Mouse (Mus musculus): Measurements from ENCODE around the gene Rpl6. TPM values are rescaled to one million over a fixed set of nuclear protein-coding genes. Genes with fewer than 3 reads are reported as not detected.
"Not testable (repeated sequence)": the region's sequence is repeated elsewhere in the genome, so short reads cannot be mapped to it uniquely, and the experiment has no call there.

Gene Rpl6
- polyA plus RNA-seq, 1 experiment from 2014 or later: 368 TPM

GRCm38 (mm10) chr5:121225854-121226253 is 21.6 kb downstream of the Rpl6 start:
- Histone ChIP-seq H3K4me3 (no peak overlapping the region), H3K27ac (replicated peaks) (0 out of 2 replicates have a peak overlapping the region, but pooled peaks have one; percentile 2), H3K9me3 (no peaks in the 10 kb centered on the region), H3K36me3 (0 out of 2 replicates have a peak, but pooled peaks cover 4% of the 10 kb centered on the region), H3K4me1 (peaks cover 47% of the 10 kb centered on the region), H3K9ac (no peak overlapping the region), H3K4me2 (0 out of 2 replicates have a peak overlapping the region, but pooled peaks have one; percentile 22), H3K27me3 (replicated peaks) (no peaks in the 10 kb centered on the region)
- ATAC-seq (ENCODE audit: extremely low read depth, insufficient number of reproducible peaks, low FRiP score, low TSS enrichment): no peak
- 60% methylated on average over 2 of the region's 2 CpGs for WGBS

GRCm38 (mm10) chr5:121226406-121226805 is 22.1 kb downstream of the Rpl6 start:
- ATAC-seq (ENCODE audit: extremely low read depth, insufficient number of reproducible peaks, low FRiP score, low TSS enrichment): no peak
- Histone ChIP-seq H3K27me3 (replicated peaks) (no peaks in the 10 kb centered on the region), H3K9me3 (no peaks in the 10 kb centered on the region), H3K9ac (no peak overlapping the region), H3K4me3 (no peak overlapping the region), H3K27ac (replicated peaks) (no peak overlapping the region), H3K36me3 (0 out of 2 replicates have a peak, but pooled peaks cover 4% of the 10 kb centered on the region), H3K4me1 (peaks cover 46% of the 10 kb centered on the region), H3K4me2 (0 out of 2 replicates have a peak overlapping the region, but pooled peaks have one; percentile 22)
- WGBS: 36% methylated on average over 3 of the region's 3 CpGs

GRCm38 (mm10) chr5:121226845-121227244 is 22.6 kb downstream of the Rpl6 start:
- Histone ChIP-seq H3K9me3 (no peaks in the 10 kb centered on the region), H3K4me2 (no peak overlapping the region), H3K4me1 (peaks cover 42% of the 10 kb centered on the region), H3K27me3 (replicated peaks) (no peaks in the 10 kb centered on the region), H3K27ac (replicated peaks) (no peak overlapping the region), H3K9ac (no peak overlapping the region), H3K36me3 (0 out of 2 replicates have a peak, but pooled peaks cover 4% of the 10 kb centered on the region), H3K4me3 (no peak overlapping the region)
- WGBS: 83% methylated on average over 4 of the region's 4 CpGs
- no peak for ATAC-seq (ENCODE audit: extremely low read depth, insufficient number of reproducible peaks, low FRiP score, low TSS enrichment)

DNA sequence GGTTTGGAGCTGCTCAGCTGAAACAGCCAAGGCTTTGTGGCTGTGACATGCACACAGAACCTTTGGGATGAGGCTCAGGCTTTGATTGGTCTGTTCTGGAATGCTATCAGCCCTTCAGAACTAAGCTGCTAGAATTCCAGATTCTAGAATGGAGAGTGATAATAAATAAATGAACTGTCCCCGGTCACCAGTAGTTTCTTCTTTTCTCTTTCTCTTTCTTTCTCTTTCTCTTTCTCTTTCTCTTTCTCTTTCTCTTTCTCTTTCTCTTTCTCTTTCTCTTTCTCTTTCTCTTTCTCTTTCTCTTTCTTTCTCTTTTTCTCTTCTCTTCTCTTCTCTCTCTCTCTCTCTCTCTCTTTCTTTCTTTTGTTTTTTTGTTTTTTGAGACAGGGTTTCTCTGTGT is 23.0 kb downstream of the Rpl6 start:
- not testable (repeated sequence) for ATAC-seq (ENCODE audit: extremely low read depth, insufficient number of reproducible peaks, low FRiP score, low TSS enrichment); H3K27me3 ChIP-seq (replicated peaks); H3K4me3 ChIP-seq; H3K4me2 ChIP-seq; H3K27ac ChIP-seq (replicated peaks); H3K9me3 ChIP-seq; H3K9ac ChIP-seq; H3K36me3 ChIP-seq
- 74% methylated on average over 1 of the region's 1 CpGs for WGBS
- H3K4me1 ChIP-seq: peaks cover 38% of the 10 kb centered on the region

- ATAC-seq (ENCODE audit: extremely low read depth, insufficient number of reproducible peaks, low FRiP score, low TSS enrichment): no peak
- 91% methylated on average over 2 of the region's 2 CpGs for WGBS
- H3K27me3 ChIP-seq (replicated peaks): no peaks in the 10 kb centered on the region
- no peak overlapping the region for H3K9ac ChIP-seq
- peaks cover 38% of the 10 kb centered on the region for H3K4me1 ChIP-seq
- no peak overlapping the region for H3K4me3 ChIP-seq
- H3K9me3 ChIP-seq: no peaks in the 10 kb centered on the region
- 0 out of 2 replicates have a peak, but pooled peaks cover 4% of the 10 kb centered on the region for H3K36me3 ChIP-seq
- no peak overlapping the region for H3K4me2 ChIP-seq
- H3K27ac ChIP-seq (replicated peaks): no peak overlapping the region
Measured at GRCm38 (mm10) chr5:121229182-121229581, 24.9 kb downstream of the Rpl6 start.

GRCm38 (mm10) chr5:121230811-121231210 is 26.5 kb downstream of the Rpl6 start:
- Histone ChIP-seq H3K9me3 (0 out of 2 replicates have a peak, but pooled peaks cover 3% of the 10 kb centered on the region), H3K27me3 (replicated peaks) (no peaks in the 10 kb centered on the region), H3K27ac (replicated peaks) (no peak overlapping the region), H3K36me3 (0 out of 2 replicates have a peak, but pooled peaks cover 10% of the 10 kb centered on the region), H3K4me1 (peaks cover 27% of the 10 kb centered on the region), H3K4me3 (no peak overlapping the region), H3K9ac (no peak overlapping the region), H3K4me2 (0 out of 2 replicates have a peak overlapping the region, but pooled peaks have one; percentile 3)
- WGBS: 65% methylated on average over 9 of the region's 9 CpGs
- ATAC-seq (ENCODE audit: extremely low read depth, insufficient number of reproducible peaks, low FRiP score, low TSS enrichment): no peak

DNA sequence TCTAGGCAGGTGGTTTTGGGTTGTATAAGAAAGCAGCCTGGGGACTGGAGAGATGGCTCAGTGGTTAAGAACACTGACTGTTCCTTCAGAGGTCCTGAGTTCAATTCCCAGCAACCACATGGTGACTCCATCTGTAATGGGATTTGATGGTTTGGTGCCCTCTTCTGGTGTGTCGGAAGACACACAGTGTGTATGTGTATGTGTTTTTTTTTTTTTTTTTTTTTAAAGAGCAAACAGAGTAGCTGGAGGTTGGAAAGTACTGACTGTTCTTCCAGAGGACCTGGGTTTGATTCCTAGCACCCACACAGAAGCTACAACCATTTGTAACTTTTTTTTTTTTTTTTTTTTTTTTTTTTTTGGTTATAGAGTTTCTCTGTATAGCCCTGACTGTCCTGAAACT is 28.5 kb downstream of the Rpl6 start:
- ATAC-seq (ENCODE audit: extremely low read depth, insufficient number of reproducible peaks, low FRiP score, low TSS enrichment): no peak
- no peak overlapping the region for H3K4me3 ChIP-seq
- WGBS: 100% methylated on average over 1 of the region's 1 CpGs

DNA sequence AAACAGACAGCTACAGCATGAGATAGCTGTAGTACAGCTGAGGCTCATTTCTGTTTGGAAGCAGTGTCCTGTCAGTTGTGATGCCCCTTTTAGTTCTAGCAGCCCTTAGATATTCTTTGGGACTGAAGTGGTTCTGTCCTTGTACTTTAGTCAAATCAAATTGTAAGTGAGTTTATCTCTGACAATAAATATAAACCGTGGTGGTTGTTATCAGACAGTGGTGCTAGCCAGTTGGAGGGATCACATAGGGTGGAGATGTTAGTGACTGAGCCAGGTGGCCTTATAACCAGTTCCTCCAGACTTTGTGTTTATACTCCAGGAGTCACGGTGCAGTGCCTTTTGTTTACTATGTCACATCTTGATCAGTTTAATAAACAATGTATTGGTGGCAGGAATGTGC is 29.4 kb downstream of the Rpl6 start:
- Histone ChIP-seq H3K27ac (replicated peaks) (no peak overlapping the region; the same call in 1 of the 2 replicates), H3K27me3 (replicated peaks) (no peaks in the 10 kb centered on the region), H3K36me3 (0 out of 2 replicates have a peak, but pooled peaks cover 10% of the 10 kb centered on the region), H3K9ac (no peak overlapping the region), H3K4me2 (peak overlapping the region; percentile 1), H3K4me1 (peaks cover 28% of the 10 kb centered on the region), H3K4me3 (no peak overlapping the region), H3K9me3 (0 out of 2 replicates have a peak, but pooled peaks cover 3% of the 10 kb centered on the region)
- 61% methylated on average over 2 of the region's 2 CpGs for WGBS
- ATAC-seq (ENCODE audit: extremely low read depth, insufficient number of reproducible peaks, low FRiP score, low TSS enrichment): no peak

More for the DNA sequence above, 28.5 kb downstream of the Rpl6 start:
- Histone ChIP-seq H3K4me1 (peaks cover 28% of the 10 kb centered on the region), H3K4me2 (no peak overlapping the region), H3K36me3 (0 out of 2 replicates have a peak, but pooled peaks cover 10% of the 10 kb centered on the region), H3K9ac (no peak overlapping the region), H3K27ac (replicated peaks) (no peak overlapping the region), H3K9me3 (0 out of 2 replicates have a peak, but pooled peaks cover 3% of the 10 kb centered on the region), H3K27me3 (replicated peaks) (no peaks in the 10 kb centered on the region)

DNA sequence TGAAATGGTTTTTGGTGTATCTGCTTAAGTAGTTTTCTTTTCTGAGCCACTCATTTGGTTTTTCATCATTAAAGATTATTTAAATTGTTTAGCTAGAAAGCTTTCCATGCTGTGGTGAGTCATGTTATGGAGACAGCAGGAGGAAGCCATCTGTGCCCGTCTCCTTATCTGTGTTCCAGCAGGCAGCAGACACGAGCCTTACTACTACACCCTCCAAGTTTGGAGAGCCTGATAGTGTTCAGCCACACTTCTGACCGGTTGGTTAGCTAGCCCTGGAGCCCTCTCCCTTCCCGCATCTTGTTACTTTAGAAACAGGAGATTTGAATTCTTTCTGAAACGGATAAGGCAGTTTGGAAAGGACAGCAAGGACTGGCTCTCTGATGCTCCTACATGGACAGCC is 31.9 kb downstream of the Rpl6 start:
- 0 out of 2 replicates have a peak, but pooled peaks cover 3% of the 10 kb centered on the region for H3K9me3 ChIP-seq
- no peaks in the 10 kb centered on the region for H3K27me3 ChIP-seq (replicated peaks)
- WGBS: 14% methylated on average over 5 of the region's 5 CpGs
- peak; percentile 89; the same call in 1 of the 2 replicates for ATAC-seq (ENCODE audit: extremely low read depth, insufficient number of reproducible peaks, low FRiP score, low TSS enrichment)
- H3K4me1 ChIP-seq: peaks cover 28% of the 10 kb centered on the region
- 0 out of 2 replicates have a peak overlapping the region, but pooled peaks have one; percentile 8 for H3K4me3 ChIP-seq
- 0 out of 2 replicates have a peak, but pooled peaks cover 5% of the 10 kb centered on the region for H3K36me3 ChIP-seq
- H3K27ac ChIP-seq (replicated peaks): peak overlapping the region; percentile 78
- peak overlapping the region; percentile 50 for H3K4me2 ChIP-seq
- peak overlapping the region; percentile 50; the same call in 1 of the 2 replicates for H3K9ac ChIP-seq

GRCm38 (mm10) chr5:121238208-121238607 is 33.9 kb downstream of the Rpl6 start:
- Histone ChIP-seq H3K4me1 (peaks cover 42% of the 10 kb centered on the region), H3K27ac (replicated peaks) (no peak overlapping the region), H3K4me2 (no peak overlapping the region), H3K36me3 (0 out of 2 replicates have a peak, but pooled peaks cover 5% of the 10 kb centered on the region), H3K9me3 (0 out of 2 replicates have a peak, but pooled peaks cover 3% of the 10 kb centered on the region), H3K9ac (no peak overlapping the region), H3K4me3 (no peak overlapping the region), H3K27me3 (replicated peaks) (no peaks in the 10 kb centered on the region)
- ATAC-seq (ENCODE audit: extremely low read depth, insufficient number of reproducible peaks, low FRiP score, low TSS enrichment): no peak
- WGBS: 84% methylated on average over 2 of the region's 2 CpGs

GRCm38 (mm10) chr5:121239846-121240245 is 35.6 kb downstream of the Rpl6 start:
- Histone ChIP-seq H3K4me3 (no peak overlapping the region), H3K9ac (no peak overlapping the region), H3K27ac (replicated peaks) (0 out of 2 replicates have a peak overlapping the region, but pooled peaks have one; percentile 2), H3K4me2 (peak overlapping the region; percentile 27; the same call in 1 of the 2 replicates), H3K27me3 (replicated peaks) (no peaks in the 10 kb centered on the region), H3K4me1 (peaks cover 43% of the 10 kb centered on the region), H3K9me3 (0 out of 2 replicates have a peak, but pooled peaks cover under 1% of the 10 kb centered on the region), H3K36me3 (0 out of 2 replicates have a peak, but pooled peaks cover 3% of the 10 kb centered on the region)
- no peak for ATAC-seq (ENCODE audit: extremely low read depth, insufficient number of reproducible peaks, low FRiP score, low TSS enrichment)
- WGBS: 71% methylated on average over 5 of the region's 5 CpGs
